Mouse (Mus musculus): ENCODE results near the gene Ddn. TPM values are rescaled to one million over a fixed set of nuclear protein-coding genes. Genes with fewer than 3 reads are reported as not detected.

Ddn gene
- polyA plus RNA-seq, 1 experiment from 2014 or later = 0.04 TPM

GRCm38 (mm10) chr15:98849956-98850600, 40.8 kb upstream of the Ddn start:
- TF ChIP-seq CTCF (IDR thresholded peaks at IDR 0.05; ENCODE audit: low read depth) = no peak

GRCm38 (mm10) chr15:98849165-98849564, 39.9 kb upstream of the Ddn start:
- H3K4me1 ChIP-seq (ENCODE audit: insufficient read depth) = no peaks in the 10 kb centered on the region
- no peaks in the 10 kb centered on the region for H3K9me3 ChIP-seq (ENCODE audit: low read depth, low read length)
- 94% methylated on average over 11 of the region's 11 CpGs for WGBS
- ATAC-seq (ENCODE audit: insufficient read depth) (no peak), DNase-seq (no peak)
- no peak overlapping the region for H3K4me3 ChIP-seq (ENCODE audit: low read depth, low read length)
- peaks cover 100% of the 10 kb centered on the region for H3K36me3 ChIP-seq (ENCODE audit: insufficient read depth)
- no peak for TF ChIP-seq CTCF (IDR thresholded peaks at IDR 0.05; ENCODE audit: low read depth)
- H3K4me2 ChIP-seq = no peak overlapping the region
- no peak overlapping the region for H3K27ac ChIP-seq (ENCODE audit: low read depth)
- H3K9ac ChIP-seq = no peak overlapping the region
- H3K27me3 ChIP-seq (ENCODE audit: insufficient read depth, low read length) = no peaks in the 10 kb centered on the region

More at GRCm38 (mm10) chr15:98849956-98850600, 40.8 kb upstream of the Ddn start:
- WGBS = 86% methylated on average over 15 of the region's 16 CpGs
- Histone ChIP-seq H3K36me3 (ENCODE audit: insufficient read depth) (peaks cover 100% of the 10 kb centered on the region), H3K9me3 (ENCODE audit: low read depth, low read length) (no peaks in the 10 kb centered on the region), H3K4me1 (ENCODE audit: insufficient read depth) (no peaks in the 10 kb centered on the region), H3K4me3 (ENCODE audit: low read depth, low read length) (no peak overlapping the region), H3K27me3 (ENCODE audit: insufficient read depth, low read length) (no peaks in the 10 kb centered on the region), H3K4me2 (no peak overlapping the region), H3K9ac (no peak overlapping the region), H3K27ac (ENCODE audit: low read depth) (no peak overlapping the region)
- ATAC-seq (ENCODE audit: insufficient read depth) = no peak
- DNase-seq = no peak

DNA sequence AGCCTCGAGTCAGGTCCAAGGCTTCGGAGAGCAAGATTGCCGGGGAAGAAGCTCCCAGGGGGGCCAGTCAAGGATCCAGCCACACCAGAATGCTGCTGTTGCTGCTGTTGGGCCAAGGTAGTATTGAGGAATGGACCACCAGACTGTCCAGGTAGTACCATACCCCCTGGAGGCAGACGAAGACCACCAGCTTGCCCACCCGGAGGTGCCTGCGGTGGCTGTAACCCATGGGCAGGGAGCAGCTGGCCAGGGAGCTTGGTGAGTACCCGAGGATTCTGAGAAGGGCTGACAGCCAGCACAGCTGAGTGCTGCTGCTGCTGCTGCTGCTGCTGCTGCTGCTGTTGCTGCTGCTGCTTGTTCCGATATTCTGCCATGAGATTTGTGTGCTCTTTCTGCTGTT, 36.9 kb upstream of the Ddn start:
- Histone ChIP-seq H3K36me3 (ENCODE audit: insufficient read depth) (peaks cover 100% of the 10 kb centered on the region), H3K27ac (ENCODE audit: low read depth) (no peak overlapping the region), H3K4me2 (no peak overlapping the region), H3K4me1 (ENCODE audit: insufficient read depth) (no peaks in the 10 kb centered on the region), H3K9me3 (ENCODE audit: low read depth, low read length) (no peaks in the 10 kb centered on the region), H3K4me3 (ENCODE audit: low read depth, low read length) (no peak overlapping the region), H3K9ac (no peak overlapping the region), H3K27me3 (ENCODE audit: insufficient read depth, low read length) (no peaks in the 10 kb centered on the region)
- WGBS = 87% methylated on average over 8 of the region's 8 CpGs
- ATAC-seq (ENCODE audit: insufficient read depth) (no peak), DNase-seq (no peak)
- TF ChIP-seq CTCF (IDR thresholded peaks at IDR 0.05; ENCODE audit: low read depth) = no peak

DNA sequence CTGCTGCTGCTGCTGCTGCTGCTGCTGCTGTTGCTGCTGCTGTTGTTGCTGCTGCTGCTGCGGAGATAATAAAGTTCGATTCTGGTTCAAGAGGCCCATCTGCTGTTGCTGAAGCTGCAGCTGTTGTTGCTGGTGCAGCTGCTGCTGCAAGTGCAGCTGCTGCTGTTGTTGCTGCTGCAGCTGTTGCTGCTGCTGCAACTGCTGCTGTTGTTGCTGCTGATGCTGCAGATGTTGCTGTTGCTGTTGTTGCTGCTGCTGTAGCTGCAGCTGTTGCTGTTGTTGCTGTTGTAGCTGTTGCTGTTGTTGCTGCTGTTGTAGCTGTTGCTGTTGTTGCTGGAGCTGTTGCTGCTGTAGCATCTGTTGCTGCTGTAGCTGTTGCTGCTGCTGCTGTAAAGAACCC, 35.9 kb upstream of the Ddn start:
- H3K4me3 ChIP-seq (ENCODE audit: low read depth, low read length) = no peak overlapping the region
- no peak overlapping the region for H3K4me2 ChIP-seq
- H3K27ac ChIP-seq (ENCODE audit: low read depth) = no peak overlapping the region
- WGBS = 96% methylated on average over 2 of the region's 2 CpGs
- H3K27me3 ChIP-seq (ENCODE audit: insufficient read depth, low read length) = no peaks in the 10 kb centered on the region
- no peak overlapping the region for H3K9ac ChIP-seq
- peaks cover 100% of the 10 kb centered on the region for H3K36me3 ChIP-seq (ENCODE audit: insufficient read depth)
- DNase-seq (no peak), ATAC-seq (ENCODE audit: insufficient read depth) (no peak)
- H3K4me1 ChIP-seq (ENCODE audit: insufficient read depth) = no peaks in the 10 kb centered on the region
- no peaks in the 10 kb centered on the region for H3K9me3 ChIP-seq (ENCODE audit: low read depth, low read length)
- TF ChIP-seq CTCF (IDR thresholded peaks at IDR 0.05; ENCODE audit: low read depth) = no peak

GRCm38 (mm10) chr15:98843595-98844223, 34.4 kb upstream of the Ddn start:
- TF ChIP-seq CTCF (IDR thresholded peaks at IDR 0.05; ENCODE audit: low read depth) = no peak
- H3K9me3 ChIP-seq (ENCODE audit: low read depth, low read length) = no peaks in the 10 kb centered on the region
- no peaks in the 10 kb centered on the region for H3K27me3 ChIP-seq (ENCODE audit: insufficient read depth, low read length)
- WGBS = 93% methylated on average over 11 of the region's 11 CpGs
- DNase-seq (no peak), ATAC-seq (ENCODE audit: insufficient read depth) (no peak)
- H3K27ac ChIP-seq (ENCODE audit: low read depth) = no peak overlapping the region
- no peaks in the 10 kb centered on the region for H3K4me1 ChIP-seq (ENCODE audit: insufficient read depth)
- H3K4me2 ChIP-seq = no peak overlapping the region
- H3K9ac ChIP-seq = no peak overlapping the region
- peaks cover 100% of the 10 kb centered on the region for H3K36me3 ChIP-seq (ENCODE audit: insufficient read depth)
- H3K4me3 ChIP-seq (ENCODE audit: low read depth, low read length) = no peak overlapping the region

DNA sequence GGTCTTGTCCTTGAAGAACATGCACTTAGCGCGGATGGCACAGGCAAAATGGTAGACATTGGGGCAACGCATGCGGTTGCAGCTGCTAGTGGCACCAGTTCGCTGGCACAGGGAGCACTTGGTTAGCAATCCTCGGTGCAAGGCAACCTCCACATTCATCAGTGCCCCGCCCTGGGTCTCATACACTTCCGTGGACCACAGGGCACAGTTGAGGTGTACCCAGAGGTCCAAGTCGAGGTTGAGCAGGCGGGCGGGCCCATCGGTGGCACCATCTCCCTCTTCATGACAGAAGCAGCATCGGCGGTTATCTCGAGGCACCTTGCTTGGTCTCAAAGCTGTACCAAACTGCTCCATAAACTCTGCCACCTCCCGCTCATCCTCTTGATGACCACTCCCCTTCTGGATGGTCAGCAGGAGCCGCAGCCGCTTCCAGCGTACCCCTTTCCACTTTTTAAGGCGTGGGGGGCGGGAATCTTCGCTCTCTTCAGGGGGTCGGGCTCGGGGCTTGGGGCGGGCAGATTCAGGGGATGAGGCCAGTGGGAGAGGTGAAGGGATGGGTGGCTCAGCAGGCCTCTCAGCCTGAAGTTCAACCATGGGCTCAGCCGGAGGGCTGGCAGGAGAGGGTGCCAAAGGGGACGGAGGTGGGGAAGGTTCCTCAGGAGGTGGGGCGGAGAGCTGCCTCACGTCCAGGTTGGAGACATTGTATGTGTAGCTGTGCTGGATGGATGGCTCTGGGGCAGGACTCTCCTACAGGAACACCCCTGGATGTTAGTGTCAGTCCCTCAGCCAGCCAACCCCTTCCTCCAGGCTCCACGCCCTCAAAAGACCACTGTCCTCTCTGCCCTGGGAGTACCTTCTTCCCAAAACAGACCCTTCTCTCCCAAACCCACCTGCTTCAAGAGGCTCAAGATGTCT, 30.6 kb upstream of the Ddn start:
- no peak for TF ChIP-seq CTCF (IDR thresholded peaks at IDR 0.05; ENCODE audit: low read depth)
- Histone ChIP-seq H3K4me3 (ENCODE audit: low read depth, low read length) (no peak overlapping the region), H3K4me1 (ENCODE audit: insufficient read depth) (no peaks in the 10 kb centered on the region), H3K27me3 (ENCODE audit: insufficient read depth, low read length) (no peaks in the 10 kb centered on the region), H3K9me3 (ENCODE audit: low read depth, low read length) (no peaks in the 10 kb centered on the region), H3K9ac (no peak overlapping the region), H3K4me2 (no peak overlapping the region), H3K27ac (ENCODE audit: low read depth) (no peak overlapping the region), H3K36me3 (ENCODE audit: insufficient read depth) (peaks cover 100% of the 10 kb centered on the region)
- ATAC-seq (ENCODE audit: insufficient read depth) = no peak
- no peak for DNase-seq
- WGBS = 91% methylated on average over 30 of the region's 30 CpGs

DNA sequence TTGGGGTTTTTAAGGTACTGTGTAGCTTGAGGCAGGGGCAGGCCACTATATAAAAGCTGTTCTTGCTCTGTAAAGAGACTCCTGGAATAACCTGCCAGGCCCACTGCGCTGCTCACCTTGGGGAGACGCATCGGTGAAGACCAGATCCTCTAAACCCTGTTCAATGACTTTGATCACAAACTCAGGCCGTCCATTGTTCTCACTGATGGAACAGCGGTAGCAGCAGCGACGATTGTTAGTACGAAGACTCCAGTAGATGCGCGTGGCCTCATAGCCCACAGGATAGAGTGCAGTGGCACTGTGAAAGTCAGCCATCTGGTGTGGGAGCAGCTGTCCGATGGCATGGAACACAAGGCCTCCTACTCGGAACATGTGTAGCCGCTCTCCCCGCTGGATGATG, 29.9 kb upstream of the Ddn start:
- TF ChIP-seq CTCF (IDR thresholded peaks at IDR 0.05; ENCODE audit: low read depth) = no peak

More for the DNA sequence above, 29.9 kb upstream of the Ddn start:
- Histone ChIP-seq H3K9me3 (ENCODE audit: low read depth, low read length) (no peaks in the 10 kb centered on the region), H3K4me1 (ENCODE audit: insufficient read depth) (no peaks in the 10 kb centered on the region), H3K36me3 (ENCODE audit: insufficient read depth) (peaks cover 100% of the 10 kb centered on the region), H3K27me3 (ENCODE audit: insufficient read depth, low read length) (no peaks in the 10 kb centered on the region), H3K4me2 (no peak overlapping the region), H3K4me3 (ENCODE audit: low read depth, low read length) (no peak overlapping the region), H3K27ac (ENCODE audit: low read depth) (no peak overlapping the region), H3K9ac (no peak overlapping the region)
- no peak for DNase-seq
- WGBS = 94% methylated on average over 14 of the region's 14 CpGs
- ATAC-seq (ENCODE audit: insufficient read depth) = no peak
